Comparison of ENCODE assay signal across 9 mouse cellular contexts in genomic region chr8:47289641-47290040, GRCm38 (mm10).
A peak's percentile ranks its signal among the peaks of the same experiment; 100 is the strongest.
DNase-seq lines count a peak whose midpoint lies in the region; ATAC-seq and TF ChIP-seq lines count a peak whose summit lies in the region.
"Had no signal": no experiment of that assay in that cellular context is flagged by ENCODE, and none has a peak within 500 bp of the region (broad histone marks: within the 10 kb centered on the region; RNA-seq: fewer than 3 reads in every experiment).

No protein-coding gene starts in this region.

- no peak for TF ChIP-seq POLR2A in thymus, adult 2 months (IDR thresholded peaks at IDR 0.05; ENCODE audit: control insufficient read depth, extremely low read depth, insufficient read depth, low read length, poor library complexity)

- H3K9me3 ChIP-seq in heart, embryonic 16.5 days (replicated peaks; ENCODE audit: control insufficient read depth, low read length): no peaks in the 10 kb centered on the region
- no peaks in the 10 kb centered on the region for H3K9me3 ChIP-seq in hindbrain, embryonic 13.5 days
- no peaks in the 10 kb centered on the region for H3K9me3 ChIP-seq in midbrain, embryonic 15.5 days

- H3K9ac ChIP-seq in heart, embryonic 16.5 days (ENCODE audit: low read length): peak overlapping the region; percentile 90
- H3K9ac ChIP-seq in hindbrain, embryonic 13.5 days: peak overlapping the region; percentile 100
- H3K9ac ChIP-seq in midbrain, embryonic 15.5 days: peak overlapping the region; percentile 88

- H3K4me3 ChIP-seq in heart, embryonic 16.5 days (ENCODE audit: low read length): peak overlapping the region; percentile 86
- peak overlapping the region; percentile 92 for H3K4me3 ChIP-seq in hindbrain, embryonic 13.5 days
- H3K4me3 ChIP-seq in midbrain, embryonic 15.5 days: peak overlapping the region; percentile 79
- no peak overlapping the region for H3K4me3 ChIP-seq in thymus, adult 2 months (ENCODE audit: control insufficient read depth, insufficient read depth, low read length)

- WGBS in heart, embryonic 16.5 days: 15% methylated on average over 6 of the region's 6 CpGs
- 4% methylated on average over 6 of the region's 6 CpGs for WGBS in hindbrain, embryonic 13.5 days
- 8% methylated on average over 6 of the region's 6 CpGs for WGBS in midbrain, embryonic 15.5 days
- WGBS in thymus, adult 2 months: 42% methylated on average over 6 of the region's 6 CpGs

- ATAC-seq in heart, embryonic 16.5 days (replicated peaks; ENCODE audit: extremely low read depth, insufficient read depth, low FRiP score): no peak
- ATAC-seq in hindbrain, embryonic 13.5 days (ENCODE audit: low FRiP score): peak; percentile 36; the same call in 1 of the 2 replicates
- peak; percentile 43 for ATAC-seq in midbrain, embryonic 15.5 days (replicated peaks)

- TF ChIP-seq CTCF in thymus, adult 2 months (IDR thresholded peaks at IDR 0.05; ENCODE audit: borderline replicate concordance, control insufficient read depth, extremely low read depth, insufficient read depth, low read length, poor library complexity): no peak

- no peak for DNase-seq in heart, postnatal 14 days
- peak; percentile 58 to 70 for DNase-seq in cerebellum, postnatal 10 days
- no peak for DNase-seq in thymus, adult 2 months
- no peak for DNase-seq in thymus, postnatal 0 days (ENCODE audit: low spot score)
- DNase-seq in gastrocnemius, postnatal 36 days: no peak

- intact Hi-C loops in heart, postnatal 14 days (cut with DNase I): loop anchor here (5.0 kb wide), 1 partner anchor 82 kb away; no protein-coding TSS in a partner anchor
- intact Hi-C loops in gastrocnemius, postnatal 36 days (cut with DNase I): no loop called here

- no peak overlapping the region; the same call in 1 of the 2 replicates for H3K27ac ChIP-seq in heart, embryonic 16.5 days (ENCODE audit: low read length)
- peak overlapping the region; percentile 100 for H3K27ac ChIP-seq in hindbrain, embryonic 13.5 days
- peak overlapping the region; percentile 99 for H3K27ac ChIP-seq in midbrain, embryonic 15.5 days
- H3K27ac ChIP-seq in thymus, adult 2 months (ENCODE audit: control insufficient read depth, insufficient read depth, low read length): no peak overlapping the region

- no peaks in the 10 kb centered on the region; the same call in 1 of the 2 replicates for H3K27me3 ChIP-seq in heart, embryonic 16.5 days (ENCODE audit: control insufficient read depth, insufficient read depth, low read length)
- H3K27me3 ChIP-seq in hindbrain, embryonic 13.5 days: no peaks in the 10 kb centered on the region
- H3K27me3 ChIP-seq in midbrain, embryonic 15.5 days (replicated peaks): no peaks in the 10 kb centered on the region
- H3K27me3 ChIP-seq in thymus, adult 2 months (ENCODE audit: control insufficient read depth, insufficient read depth, low read length): peaks cover 11% of the 10 kb centered on the region

- H3K4me1 ChIP-seq in heart, embryonic 16.5 days (ENCODE audit: control insufficient read depth, insufficient read depth, low read length): peaks cover 8% of the 10 kb centered on the region; the same call in 1 of the 2 replicates
- H3K4me1 ChIP-seq in hindbrain, embryonic 13.5 days (replicated peaks): peaks cover 34% of the 10 kb centered on the region
- H3K4me1 ChIP-seq in midbrain, embryonic 15.5 days: peaks cover 31% of the 10 kb centered on the region
- no peaks in the 10 kb centered on the region for H3K4me1 ChIP-seq in thymus, adult 2 months (replicated peaks; ENCODE audit: control insufficient read depth, insufficient read depth, low read length)

- peak overlapping the region; percentile 83 for H3K4me2 ChIP-seq in heart, embryonic 16.5 days (ENCODE audit: low read depth, low read length)
- H3K4me2 ChIP-seq in hindbrain, embryonic 13.5 days: peak overlapping the region; percentile 96
- H3K4me2 ChIP-seq in midbrain, embryonic 15.5 days: peak overlapping the region; percentile 72

- H3K36me3 ChIP-seq in heart, embryonic 16.5 days (ENCODE audit: control insufficient read depth, insufficient read depth): no peaks in the 10 kb centered on the region
- no peaks in the 10 kb centered on the region for H3K36me3 ChIP-seq in hindbrain, embryonic 13.5 days
- no peaks in the 10 kb centered on the region for H3K36me3 ChIP-seq in midbrain, embryonic 15.5 days (replicated peaks)
- no peaks in the 10 kb centered on the region for H3K36me3 ChIP-seq in thymus, adult 2 months (ENCODE audit: control insufficient read depth, insufficient read depth, low read length)
- H3K36me3 ChIP-seq: G1E had no signal

Comparison
In these comparisons a context has a peak if more than half of its experiments do, and no peak if none do; other contexts are left out.
1. H3K27ac ChIP-seq: peak in hindbrain, embryonic 13.5 days (single experiment) and midbrain, embryonic 15.5 days (single experiment); none in heart, embryonic 16.5 days (single experiment) and thymus, adult 2 months (single experiment).
2. DNase-seq: peak in cerebellum, postnatal 10 days (2 of 2); none in heart, postnatal 14 days (0 of 2), thymus, adult 2 months (single experiment), thymus, postnatal 0 days (single experiment) and gastrocnemius, postnatal 36 days (0 of 2).
3. Peak in every context shown above with its lines, with median percentiles within 50 percentile points of each other: H3K4me2 ChIP-seq and H3K9ac ChIP-seq.